Mouse (Mus musculus): Measurements from ENCODE around the gene Ripor2. TPM values are rescaled to one million over a fixed set of nuclear protein-coding genes. Genes with fewer than 3 reads are reported as not detected.
A peak's percentile ranks its signal among the peaks of the same experiment; 100 is the strongest.

Gene Ripor2
- polyA plus RNA-seq, 1 experiment from 2014 or later, result 3.1 TPM

GRCm38 (mm10) chr13:24680951-24681350 lies 99.0 kb downstream of the Ripor2 start:
- DNase-seq (ENCODE audit: low spot score) (no peak), ATAC-seq (no peak)
- H3K27ac ChIP-seq (ENCODE audit: low read length), result no peak overlapping the region
- H3K36me3 ChIP-seq (ENCODE audit: insufficient read depth, low read length), result no peaks in the 10 kb centered on the region
- H3K4me1 ChIP-seq (ENCODE audit: insufficient read depth, low read depth, low read length), result no peaks in the 10 kb centered on the region
- 95% methylated on average over 4 of the region's 4 CpGs for WGBS
- no peaks in the 10 kb centered on the region for H3K9me3 ChIP-seq (ENCODE audit: low read length)
- H3K4me3 ChIP-seq (ENCODE audit: low read depth, low read length), result no peak overlapping the region
- TF ChIP-seq EP300 (IDR thresholded peaks at IDR 0.05), result no peak
- TF ChIP-seq CTCF (IDR thresholded peaks at IDR 0.05), result no peak
- H3K4me2 ChIP-seq (replicated peaks; ENCODE audit: low read depth, low read length), result no peak overlapping the region
- H3K27me3 ChIP-seq (replicated peaks; ENCODE audit: insufficient read depth, low read length), result no peaks in the 10 kb centered on the region
- no peak overlapping the region for H3K9ac ChIP-seq (replicated peaks; ENCODE audit: low read depth)

- Histone ChIP-seq H3K4me1 (ENCODE audit: insufficient read depth, low read depth, low read length) (no peaks in the 10 kb centered on the region), H3K4me3 (ENCODE audit: low read depth, low read length) (no peak overlapping the region), H3K9me3 (ENCODE audit: low read length) (no peaks in the 10 kb centered on the region), H3K9ac (replicated peaks; ENCODE audit: low read depth) (no peak overlapping the region), H3K4me2 (replicated peaks; ENCODE audit: low read depth, low read length) (no peak overlapping the region), H3K27ac (ENCODE audit: low read length) (no peak overlapping the region), H3K36me3 (ENCODE audit: insufficient read depth, low read length) (no peaks in the 10 kb centered on the region), H3K27me3 (replicated peaks; ENCODE audit: insufficient read depth, low read length) (no peaks in the 10 kb centered on the region)
- DNase-seq (ENCODE audit: low spot score) (no peak), ATAC-seq (no peak)
- TF ChIP-seq CTCF (IDR thresholded peaks at IDR 0.05) (no peak), EP300 (IDR thresholded peaks at IDR 0.05) (no peak)
- 74% methylated on average over 5 of the region's 5 CpGs for WGBS
These were observed 100.4 kb downstream of the Ripor2 start for GRCm38 (mm10) chr13:24682346-24682745.

- Histone ChIP-seq H3K9ac (replicated peaks; ENCODE audit: low read depth) (no peak overlapping the region), H3K4me2 (replicated peaks; ENCODE audit: low read depth, low read length) (no peak overlapping the region), H3K27me3 (replicated peaks; ENCODE audit: insufficient read depth, low read length) (no peaks in the 10 kb centered on the region), H3K36me3 (ENCODE audit: insufficient read depth, low read length) (no peaks in the 10 kb centered on the region), H3K4me3 (ENCODE audit: low read depth, low read length) (no peak overlapping the region), H3K9me3 (ENCODE audit: low read length) (no peaks in the 10 kb centered on the region), H3K4me1 (ENCODE audit: insufficient read depth, low read depth, low read length) (no peaks in the 10 kb centered on the region), H3K27ac (ENCODE audit: low read length) (no peak overlapping the region)
- ATAC-seq (no peak), DNase-seq (ENCODE audit: low spot score) (no peak)
- TF ChIP-seq EP300 (IDR thresholded peaks at IDR 0.05), result no peak
- no peak for TF ChIP-seq CTCF (IDR thresholded peaks at IDR 0.05)
- WGBS, result 58% methylated on average over 2 of the region's 2 CpGs
These were observed 102.5 kb downstream of the Ripor2 start for GRCm38 (mm10) chr13:24684503-24684902.

- Histone ChIP-seq H3K27me3 (replicated peaks; ENCODE audit: insufficient read depth, low read length) (no peaks in the 10 kb centered on the region), H3K9ac (replicated peaks; ENCODE audit: low read depth) (no peak overlapping the region), H3K36me3 (ENCODE audit: insufficient read depth, low read length) (no peaks in the 10 kb centered on the region), H3K4me3 (ENCODE audit: low read depth, low read length) (no peak overlapping the region), H3K9me3 (ENCODE audit: low read length) (no peaks in the 10 kb centered on the region), H3K4me1 (ENCODE audit: insufficient read depth, low read depth, low read length) (no peaks in the 10 kb centered on the region), H3K4me2 (replicated peaks; ENCODE audit: low read depth, low read length) (no peak overlapping the region), H3K27ac (ENCODE audit: low read length) (no peak overlapping the region)
- WGBS, result 74% methylated on average over 5 of the region's 5 CpGs
- ATAC-seq, result no peak
- DNase-seq (ENCODE audit: low spot score), result no peak
- TF ChIP-seq EP300 (IDR thresholded peaks at IDR 0.05) (no peak), CTCF (IDR thresholded peaks at IDR 0.05) (no peak)
These were observed 103.9 kb downstream of the Ripor2 start for GRCm38 (mm10) chr13:24685846-24686245.

- Histone ChIP-seq H3K36me3 (ENCODE audit: insufficient read depth, low read length) (no peaks in the 10 kb centered on the region), H3K4me1 (ENCODE audit: insufficient read depth, low read depth, low read length) (no peaks in the 10 kb centered on the region), H3K9ac (replicated peaks; ENCODE audit: low read depth) (no peak overlapping the region), H3K27me3 (replicated peaks; ENCODE audit: insufficient read depth, low read length) (no peaks in the 10 kb centered on the region), H3K4me2 (replicated peaks; ENCODE audit: low read depth, low read length) (no peak overlapping the region), H3K9me3 (ENCODE audit: low read length) (no peaks in the 10 kb centered on the region), H3K27ac (ENCODE audit: low read length) (no peak overlapping the region), H3K4me3 (ENCODE audit: low read depth, low read length) (no peak overlapping the region)
- ATAC-seq (peak; percentile 49), DNase-seq (ENCODE audit: low spot score) (peak; percentile 81)
- TF ChIP-seq EP300 (IDR thresholded peaks at IDR 0.05) (no peak), CTCF (IDR thresholded peaks at IDR 0.05) (peak; percentile 99)
- 34% methylated on average over 15 of the region's 15 CpGs for WGBS
These were observed 105.0 kb downstream of the Ripor2 start for GRCm38 (mm10) chr13:24686705-24687665.

GRCm38 (mm10) chr13:24693312-24693711 lies 111.3 kb downstream of the Ripor2 start:
- Histone ChIP-seq H3K36me3 (ENCODE audit: insufficient read depth, low read length) (no peaks in the 10 kb centered on the region), H3K27me3 (replicated peaks; ENCODE audit: insufficient read depth, low read length) (no peaks in the 10 kb centered on the region), H3K9ac (replicated peaks; ENCODE audit: low read depth) (no peak overlapping the region), H3K9me3 (ENCODE audit: low read length) (no peaks in the 10 kb centered on the region), H3K4me2 (replicated peaks; ENCODE audit: low read depth, low read length) (no peak overlapping the region), H3K27ac (ENCODE audit: low read length) (no peak overlapping the region), H3K4me1 (ENCODE audit: insufficient read depth, low read depth, low read length) (no peaks in the 10 kb centered on the region), H3K4me3 (ENCODE audit: low read depth, low read length) (no peak overlapping the region)
- ATAC-seq, result peak; percentile 43; the same call in 1 of the 2 replicates
- peak; percentile 37 for DNase-seq (ENCODE audit: low spot score)
- TF ChIP-seq CTCF (IDR thresholded peaks at IDR 0.05) (no peak), EP300 (IDR thresholded peaks at IDR 0.05) (no peak)
- WGBS, result 64% methylated on average over 7 of the region's 7 CpGs
